Mouse (Mus musculus): ENCODE data around the gene Igsf9. TPM values are rescaled to one million over a fixed set of nuclear protein-coding genes. Genes with fewer than 3 reads are reported as not detected.

Gene Igsf9
- polyA plus RNA-seq, 1 experiment from 2014 or later, result 53.1 TPM

DNA sequence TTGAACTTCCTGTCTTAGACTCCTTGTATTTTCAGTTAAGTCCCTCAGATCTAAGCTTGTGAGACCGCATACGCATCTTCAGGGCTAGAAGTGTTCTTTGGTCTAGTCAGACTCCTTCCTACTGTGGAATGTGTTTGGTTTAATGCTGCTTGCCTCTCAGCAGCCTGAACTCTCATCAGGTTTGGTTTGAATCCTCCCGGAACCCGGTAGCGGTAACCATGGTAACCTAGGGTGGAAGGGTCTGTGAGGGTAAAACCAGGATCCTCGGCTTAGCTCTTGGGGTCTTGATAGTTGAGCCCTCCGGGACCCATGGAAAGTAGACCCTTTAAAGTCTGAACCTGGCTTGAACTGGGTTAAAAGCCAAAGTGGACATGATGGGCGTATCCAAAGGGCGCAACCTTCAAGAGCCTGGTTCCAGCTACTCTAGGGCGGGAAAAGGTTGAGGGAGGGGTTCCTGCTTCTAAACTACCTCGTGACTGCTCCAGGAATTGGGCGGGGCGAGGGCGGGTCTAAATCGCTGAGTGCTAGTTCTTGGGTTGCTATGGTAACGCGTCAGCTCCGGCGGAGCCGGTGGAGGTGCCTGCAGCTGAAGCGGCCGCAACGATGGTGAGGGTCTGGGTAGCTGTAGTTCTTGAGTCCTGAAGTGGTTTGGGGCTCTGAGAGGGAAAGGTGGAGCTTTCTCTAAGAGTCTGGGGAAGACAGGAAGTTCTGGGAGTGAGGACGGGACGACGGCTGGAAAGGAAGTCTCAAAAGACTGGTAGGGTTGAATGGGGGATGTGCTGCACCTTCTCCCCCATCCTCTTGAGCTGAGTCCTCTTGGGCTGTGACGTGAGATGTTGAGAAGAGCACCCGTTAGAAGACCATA, 39.2 kb downstream of the Igsf9 start, which contains the start of gene Cfap45:
Gene Cfap45, plus strand, starts transcription at position 226 of the 865 bp plus-strand sequence.
- peak within 1 kb of the TSS; percentile 27; the same call in 1 of the 2 replicates for H3K9ac ChIP-seq (ENCODE audit: low read length)
- H3K36me3 ChIP-seq (ENCODE audit: control insufficient read depth, insufficient read depth, low read length), result no peaks in the 10 kb centered on the region
- peak; percentile 90 for ATAC-seq (ENCODE audit: insufficient number of reproducible peaks, low FRiP score, low TSS enrichment, low read depth)
- WGBS, result 3% methylated on average over 28 of the region's 28 CpGs
- peak within 1 kb of the TSS; percentile 56 for H3K4me2 ChIP-seq (ENCODE audit: low read depth, severe bottlenecking)
- no peak within 1 kb of the TSS for H3K27ac ChIP-seq (replicated peaks; ENCODE audit: low read depth, low read length)
- H3K27me3 ChIP-seq (ENCODE audit: control insufficient read depth, insufficient read depth, low read length), result no peaks in the 10 kb centered on the region
- 0 out of 2 replicates have a peak, but pooled peaks cover 2% of the 10 kb centered on the region for H3K4me1 ChIP-seq (ENCODE audit: control insufficient read depth, insufficient read depth, low read length)
- peak; percentile 94 for DNase-seq (ENCODE audit: low spot score)
- no peaks in the 10 kb centered on the region for H3K9me3 ChIP-seq (ENCODE audit: control insufficient read depth, low read length)
- H3K4me3 ChIP-seq (ENCODE audit: low read depth, low read length), result peak within 1 kb of the TSS; percentile 23; the same call in 1 of the 2 replicates

DNA sequence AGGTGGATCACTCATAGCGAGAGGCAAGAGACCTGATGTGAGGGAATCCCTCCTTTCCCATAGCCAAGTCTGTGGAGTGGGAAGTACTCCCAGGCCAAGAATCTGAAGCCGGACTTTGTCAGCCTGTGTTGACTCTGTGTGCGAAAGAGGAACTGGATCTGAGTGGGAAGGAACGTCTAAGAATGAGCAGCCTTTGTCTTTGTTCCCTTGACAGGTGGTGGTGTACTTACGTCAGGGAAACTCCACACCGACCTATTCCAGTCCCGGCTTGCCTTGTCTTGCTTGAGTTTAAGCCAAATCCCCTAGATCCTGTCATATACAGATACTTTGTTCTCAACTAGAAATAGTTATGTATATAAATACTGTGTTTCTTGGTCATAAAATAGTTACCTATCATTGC, 40.9 kb downstream of the Igsf9 start:
- WGBS, result 70% methylated on average over 7 of the region's 7 CpGs

DNA sequence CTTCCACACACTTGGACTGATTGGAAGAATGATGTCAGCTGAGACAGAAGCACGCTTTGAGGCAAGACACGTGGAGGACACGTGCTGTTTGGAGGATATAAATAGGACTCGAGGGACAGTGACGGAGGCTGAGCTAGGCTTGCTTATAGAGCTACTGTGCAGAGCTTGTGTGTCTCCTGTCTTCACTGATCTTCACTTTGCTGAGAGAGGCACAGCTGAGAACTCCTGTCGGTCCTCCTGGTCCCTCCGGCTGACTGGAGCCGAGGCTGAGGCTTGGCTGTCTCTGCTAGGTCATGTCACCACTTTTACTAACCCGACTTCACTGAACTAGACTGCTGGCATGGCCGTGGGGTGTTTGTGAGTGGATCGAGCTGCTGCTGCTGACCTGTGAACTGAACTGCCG, 42.1 kb downstream of the Igsf9 start:
- H3K9ac ChIP-seq (ENCODE audit: low read length), result no peak overlapping the region
- no peak for ATAC-seq (ENCODE audit: insufficient number of reproducible peaks, low FRiP score, low TSS enrichment, low read depth)

More for the DNA sequence above, 40.9 kb downstream of the Igsf9 start:
- H3K4me2 ChIP-seq (ENCODE audit: low read depth, severe bottlenecking), result no peak overlapping the region
- no peaks in the 10 kb centered on the region for H3K9me3 ChIP-seq (ENCODE audit: control insufficient read depth, low read length)
- H3K4me3 ChIP-seq (ENCODE audit: low read depth, low read length), result no peak overlapping the region
- DNase-seq (ENCODE audit: low spot score) (no peak), ATAC-seq (ENCODE audit: insufficient number of reproducible peaks, low FRiP score, low TSS enrichment, low read depth) (no peak)
- no peak overlapping the region for H3K27ac ChIP-seq (replicated peaks; ENCODE audit: low read depth, low read length)
- no peaks in the 10 kb centered on the region for H3K36me3 ChIP-seq (ENCODE audit: control insufficient read depth, insufficient read depth, low read length)
- H3K9ac ChIP-seq (ENCODE audit: low read length), result no peak overlapping the region
- H3K4me1 ChIP-seq (ENCODE audit: control insufficient read depth, insufficient read depth, low read length), result 0 out of 2 replicates have a peak, but pooled peaks cover 2% of the 10 kb centered on the region
- H3K27me3 ChIP-seq (ENCODE audit: control insufficient read depth, insufficient read depth, low read length), result no peaks in the 10 kb centered on the region

DNA sequence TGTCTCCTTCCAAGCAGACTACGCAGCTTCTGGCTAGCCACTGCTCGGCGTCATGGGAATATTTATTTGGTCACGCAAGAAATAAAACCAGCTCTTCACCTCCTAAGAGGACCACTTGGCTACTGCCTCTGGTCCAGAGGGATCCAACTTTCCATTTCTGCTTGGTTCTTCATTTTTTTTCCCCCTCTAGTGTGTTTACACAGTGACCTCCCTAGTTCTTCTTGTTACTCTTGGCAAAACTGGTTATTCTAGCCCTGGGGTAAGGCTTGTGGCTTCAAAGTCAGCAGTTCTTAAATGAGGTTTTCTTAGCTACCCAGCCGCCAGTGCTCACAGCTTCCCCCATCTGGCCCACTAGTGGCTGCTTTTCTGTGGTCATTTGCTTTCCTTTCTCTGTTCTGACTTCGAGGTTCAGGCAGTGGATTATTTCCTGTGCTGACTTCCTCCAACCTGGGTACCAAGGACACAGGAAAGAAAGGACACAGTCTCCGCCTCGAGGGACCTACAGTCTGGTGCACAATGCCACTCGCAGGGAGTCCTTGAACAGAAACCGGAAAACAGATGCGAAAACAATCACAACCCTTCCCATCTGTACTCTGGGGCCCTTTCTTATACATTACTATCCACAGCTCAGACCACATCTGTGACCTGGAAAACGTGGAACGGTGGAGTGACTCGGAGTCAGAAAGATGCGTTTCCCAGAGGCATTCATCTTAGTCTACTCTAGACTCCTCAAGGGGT, 43.6 kb downstream of the Igsf9 start:
- no peak overlapping the region; the same call in 1 of the 2 replicates for H3K27ac ChIP-seq (replicated peaks; ENCODE audit: low read depth, low read length)
- H3K4me2 ChIP-seq (ENCODE audit: low read depth, severe bottlenecking), result no peak overlapping the region
- H3K27me3 ChIP-seq (ENCODE audit: control insufficient read depth, insufficient read depth, low read length), result no peaks in the 10 kb centered on the region
- 48% methylated on average over 15 of the region's 15 CpGs for WGBS
- ATAC-seq (ENCODE audit: insufficient number of reproducible peaks, low FRiP score, low TSS enrichment, low read depth) (no peak), DNase-seq (ENCODE audit: low spot score) (peak; percentile 53)
- peaks cover 2% of the 10 kb centered on the region; the same call in 1 of the 2 replicates for H3K4me1 ChIP-seq (ENCODE audit: control insufficient read depth, insufficient read depth, low read length)
- no peaks in the 10 kb centered on the region for H3K36me3 ChIP-seq (ENCODE audit: control insufficient read depth, insufficient read depth, low read length)
- no peak overlapping the region for H3K4me3 ChIP-seq (ENCODE audit: low read depth, low read length)
- H3K9ac ChIP-seq (ENCODE audit: low read length), result no peak overlapping the region
- H3K9me3 ChIP-seq (ENCODE audit: control insufficient read depth, low read length), result no peaks in the 10 kb centered on the region

More for the DNA sequence above, 42.1 kb downstream of the Igsf9 start:
- DNase-seq (ENCODE audit: low spot score), result no peak
- 75% methylated on average over 12 of the region's 12 CpGs for WGBS
- Histone ChIP-seq H3K9me3 (ENCODE audit: control insufficient read depth, low read length) (no peaks in the 10 kb centered on the region), H3K4me1 (ENCODE audit: control insufficient read depth, insufficient read depth, low read length) (0 out of 2 replicates have a peak, but pooled peaks cover 2% of the 10 kb centered on the region), H3K4me2 (ENCODE audit: low read depth, severe bottlenecking) (no peak overlapping the region), H3K36me3 (ENCODE audit: control insufficient read depth, insufficient read depth, low read length) (no peaks in the 10 kb centered on the region), H3K4me3 (ENCODE audit: low read depth, low read length) (no peak overlapping the region), H3K27me3 (ENCODE audit: control insufficient read depth, insufficient read depth, low read length) (no peaks in the 10 kb centered on the region), H3K27ac (replicated peaks; ENCODE audit: low read depth, low read length) (no peak overlapping the region)

DNA sequence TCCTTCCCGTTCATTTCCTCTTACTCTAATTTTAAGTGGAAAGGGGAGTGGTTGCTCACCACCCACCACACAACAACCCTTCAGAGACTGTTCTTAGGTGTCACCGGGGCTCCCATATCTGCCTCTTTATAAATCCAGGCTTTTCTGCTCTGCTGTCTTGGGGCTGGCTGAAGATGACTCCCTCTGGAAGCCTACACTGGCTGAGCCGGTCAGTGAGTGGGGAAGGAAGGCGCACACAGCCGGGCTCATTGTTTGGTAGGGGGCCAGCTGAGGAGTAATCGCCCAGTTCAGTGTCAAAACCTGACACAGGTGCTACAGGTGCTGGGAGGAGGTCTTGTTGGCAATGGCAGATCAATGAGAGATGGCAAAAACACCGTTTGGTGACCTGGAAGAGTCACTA, 44.4 kb downstream of the Igsf9 start:
- no peak for ATAC-seq (ENCODE audit: insufficient number of reproducible peaks, low FRiP score, low TSS enrichment, low read depth)
- no peaks in the 10 kb centered on the region for H3K9me3 ChIP-seq (ENCODE audit: control insufficient read depth, low read length)
- no peak overlapping the region for H3K9ac ChIP-seq (ENCODE audit: low read length)
- no peak for DNase-seq (ENCODE audit: low spot score)
- 68% methylated on average over 7 of the region's 7 CpGs for WGBS
- H3K4me2 ChIP-seq (ENCODE audit: low read depth, severe bottlenecking), result no peak overlapping the region
- no peak overlapping the region for H3K4me3 ChIP-seq (ENCODE audit: low read depth, low read length)
- no peak overlapping the region for H3K27ac ChIP-seq (replicated peaks; ENCODE audit: low read depth, low read length)
- no peaks in the 10 kb centered on the region for H3K36me3 ChIP-seq (ENCODE audit: control insufficient read depth, insufficient read depth, low read length)
- H3K4me1 ChIP-seq (ENCODE audit: control insufficient read depth, insufficient read depth, low read length), result peaks cover 7% of the 10 kb centered on the region
- no peaks in the 10 kb centered on the region for H3K27me3 ChIP-seq (ENCODE audit: control insufficient read depth, insufficient read depth, low read length)

DNA sequence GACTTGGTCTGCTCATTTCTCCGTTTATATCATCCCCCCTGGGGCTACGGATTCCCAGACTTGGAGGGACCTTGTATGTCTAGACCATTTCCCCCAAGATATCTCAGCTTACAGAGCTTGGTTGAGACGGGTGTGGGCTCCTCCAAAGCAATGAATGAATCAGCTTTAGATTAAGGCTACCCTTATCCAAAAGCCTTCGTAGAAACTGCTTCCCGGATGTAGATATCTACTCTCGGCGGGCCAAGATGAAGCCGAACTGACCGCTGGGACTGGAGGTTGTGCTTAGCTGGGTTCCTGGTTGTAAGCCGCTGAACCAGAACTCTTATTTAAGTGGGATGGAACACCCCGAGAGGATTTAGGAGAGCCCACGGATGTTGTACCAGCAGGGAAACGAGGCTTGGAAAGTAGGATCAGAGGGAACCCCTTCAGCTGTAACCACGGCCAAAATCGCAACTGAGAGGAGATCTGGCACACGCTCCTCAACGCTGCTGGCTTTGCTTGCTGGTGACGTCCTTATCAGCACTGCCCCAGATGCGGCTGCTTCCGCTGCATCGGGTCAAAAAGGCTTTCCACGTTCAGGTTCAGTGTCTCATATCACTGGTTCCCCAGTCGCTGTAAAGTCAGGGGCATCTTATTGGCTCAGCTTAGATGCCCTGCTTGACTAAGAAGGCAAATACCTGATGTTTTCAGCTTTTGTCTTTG, 44.9 kb downstream of the Igsf9 start:
- 75% methylated on average over 23 of the region's 23 CpGs for WGBS
- H3K9ac ChIP-seq (ENCODE audit: low read length), result no peak overlapping the region

DNA sequence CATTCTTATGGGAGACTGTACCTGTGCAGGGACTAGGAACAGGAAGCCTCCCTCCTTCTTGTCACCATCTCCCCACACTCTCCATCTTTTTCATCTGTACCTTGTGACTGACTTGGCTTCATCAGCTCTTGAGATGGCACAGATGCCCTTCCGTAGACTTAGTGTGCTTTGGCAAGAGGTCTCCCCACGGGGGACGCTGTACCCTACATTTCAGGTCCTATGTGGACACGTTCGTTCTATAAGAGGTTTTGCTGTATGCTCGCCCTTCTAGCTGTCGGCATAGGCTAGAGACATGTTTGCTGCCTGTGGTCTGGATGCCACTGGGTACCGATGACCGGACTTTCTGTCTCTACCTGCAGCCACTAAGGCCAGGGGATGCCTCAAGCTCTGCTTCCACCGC, 45.8 kb downstream of the Igsf9 start:
- ATAC-seq (ENCODE audit: insufficient number of reproducible peaks, low FRiP score, low TSS enrichment, low read depth), result no peak
- no peaks in the 10 kb centered on the region for H3K36me3 ChIP-seq (ENCODE audit: control insufficient read depth, insufficient read depth, low read length)
- H3K4me2 ChIP-seq (ENCODE audit: low read depth, severe bottlenecking), result no peak overlapping the region
- H3K4me1 ChIP-seq (ENCODE audit: control insufficient read depth, insufficient read depth, low read length), result peaks cover 19% of the 10 kb centered on the region
- H3K27ac ChIP-seq (replicated peaks; ENCODE audit: low read depth, low read length), result no peak overlapping the region
- H3K27me3 ChIP-seq (ENCODE audit: control insufficient read depth, insufficient read depth, low read length), result no peaks in the 10 kb centered on the region
- DNase-seq (ENCODE audit: low spot score), result no peak
- WGBS, result 93% methylated on average over 10 of the region's 10 CpGs
- no peaks in the 10 kb centered on the region for H3K9me3 ChIP-seq (ENCODE audit: control insufficient read depth, low read length)
- H3K4me3 ChIP-seq (ENCODE audit: low read depth, low read length), result no peak overlapping the region
- H3K9ac ChIP-seq (ENCODE audit: low read length), result no peak overlapping the region

More for the DNA sequence above, 44.9 kb downstream of the Igsf9 start:
- no peaks in the 10 kb centered on the region for H3K27me3 ChIP-seq (ENCODE audit: control insufficient read depth, insufficient read depth, low read length)
- no peak overlapping the region for H3K4me3 ChIP-seq (ENCODE audit: low read depth, low read length)
- no peaks in the 10 kb centered on the region for H3K9me3 ChIP-seq (ENCODE audit: control insufficient read depth, low read length)
- no peaks in the 10 kb centered on the region for H3K36me3 ChIP-seq (ENCODE audit: control insufficient read depth, insufficient read depth, low read length)
- peaks cover 11% of the 10 kb centered on the region for H3K4me1 ChIP-seq (ENCODE audit: control insufficient read depth, insufficient read depth, low read length)
- H3K4me2 ChIP-seq (ENCODE audit: low read depth, severe bottlenecking), result no peak overlapping the region
- ATAC-seq (ENCODE audit: insufficient number of reproducible peaks, low FRiP score, low TSS enrichment, low read depth) (no peak), DNase-seq (ENCODE audit: low spot score) (no peak)
- no peak overlapping the region for H3K27ac ChIP-seq (replicated peaks; ENCODE audit: low read depth, low read length)

DNA sequence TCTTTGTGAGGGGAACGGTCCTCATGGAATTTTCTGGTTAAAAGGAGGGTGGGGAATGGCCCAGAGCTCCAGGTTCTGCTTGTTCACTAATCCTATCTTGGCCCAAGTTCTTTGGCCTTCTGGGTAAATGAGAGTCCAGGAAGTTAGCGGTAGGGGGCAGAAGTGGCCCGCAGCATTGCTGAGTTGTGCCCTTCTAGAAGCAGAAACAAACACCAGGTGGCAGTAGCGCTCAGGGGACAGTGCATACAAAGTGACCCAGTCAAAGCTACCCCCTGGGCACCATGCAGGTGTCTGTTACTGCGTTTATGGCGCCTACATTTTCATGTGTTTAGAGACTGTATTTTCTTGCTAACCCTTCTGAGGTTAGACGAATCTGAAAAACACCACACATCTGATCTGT, 47.1 kb downstream of the Igsf9 start:
- no peaks in the 10 kb centered on the region for H3K9me3 ChIP-seq (ENCODE audit: control insufficient read depth, low read length)
- ATAC-seq (ENCODE audit: insufficient number of reproducible peaks, low FRiP score, low TSS enrichment, low read depth), result peak; percentile 52; the same call in 1 of the 2 replicates

More for the DNA sequence above, 47.1 kb downstream of the Igsf9 start:
- Histone ChIP-seq H3K4me1 (ENCODE audit: control insufficient read depth, insufficient read depth, low read length) (peaks cover 19% of the 10 kb centered on the region), H3K27me3 (ENCODE audit: control insufficient read depth, insufficient read depth, low read length) (no peaks in the 10 kb centered on the region), H3K4me3 (ENCODE audit: low read depth, low read length) (no peak overlapping the region), H3K36me3 (ENCODE audit: control insufficient read depth, insufficient read depth, low read length) (no peaks in the 10 kb centered on the region), H3K9ac (ENCODE audit: low read length) (no peak overlapping the region), H3K4me2 (ENCODE audit: low read depth, severe bottlenecking) (no peak overlapping the region), H3K27ac (replicated peaks; ENCODE audit: low read depth, low read length) (no peak overlapping the region)
- DNase-seq (ENCODE audit: low spot score), result peak; percentile 94
- WGBS, result 7% methylated on average over 7 of the region's 7 CpGs

All from limb, embryonic 11.5 days (tissue).